Mouse (Mus musculus): ENCODE measurements around the gene Tenm2.

DNA sequence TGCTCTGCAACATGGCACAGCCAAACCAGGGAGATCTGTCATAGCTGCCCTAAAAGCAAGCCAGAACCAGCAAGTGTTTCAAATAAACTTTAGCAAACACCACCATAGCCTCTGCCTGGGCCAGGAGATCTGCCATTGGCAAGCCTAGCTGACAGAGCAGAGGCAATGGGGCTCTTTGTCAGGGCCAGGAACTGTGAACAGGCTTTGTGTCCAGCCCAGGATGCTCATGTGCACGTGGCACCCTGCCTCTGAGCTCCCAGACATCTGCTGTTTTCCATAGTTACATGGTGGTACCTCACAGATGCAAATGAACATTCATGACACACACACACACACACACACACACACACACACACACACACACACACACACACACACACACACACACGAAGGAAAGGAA is 963.6 kb downstream of the Tenm2 start:
- TF ChIP-seq CTCF (conservative IDR thresholded peaks at IDR 0.05 in 1 of 2, IDR thresholded peaks at IDR 0.05 in 1 of 2; ENCODE audit: low read depth in 2 of 2, low read length in 2 of 2) (no peak), E2F4 (IDR thresholded peaks at IDR 0.05; ENCODE audit: insufficient replicate concordance, low read depth, low read length) (no peak), ZC3H11A (IDR thresholded peaks at IDR 0.05; ENCODE audit: low read depth, low read length) (no peak), BHLHE40 (IDR thresholded peaks at IDR 0.05; ENCODE audit: low read depth, low read length) (no peak), EP300 (IDR thresholded peaks at IDR 0.05; ENCODE audit: low read length) (no peak), ZNF384 (IDR thresholded peaks at IDR 0.05; ENCODE audit: low read depth, low read length) (no peak), RAD21 (IDR thresholded peaks at IDR 0.05; ENCODE audit: low read depth, low read length) (no peak), MAFK (IDR thresholded peaks at IDR 0.05; ENCODE audit: insufficient replicate concordance, low read length) (no peak), GABPA (IDR thresholded peaks at IDR 0.05; ENCODE audit: insufficient replicate concordance, low read depth, low read length) (no peak), POLR2A (IDR thresholded peaks at IDR 0.05; ENCODE audit: low read depth, low read length) (no peak), POLR2AphosphoS2 (IDR thresholded peaks at IDR 0.05; ENCODE audit: low read depth, low read length) (no peak), TBP (conservative IDR thresholded peaks at IDR 0.05; ENCODE audit: low read depth, low read length) (no peak), ZKSCAN1 (IDR thresholded peaks at IDR 0.05; ENCODE audit: borderline replicate concordance, low read depth, low read length) (no peak), TCF12 (IDR thresholded peaks at IDR 0.05; ENCODE audit: low read depth, low read length) (no peak)
